Mouse (Mus musculus) bone marrow macrophage, adult 2 months (primary cell): ENCODE measurements around the gene Setd6. TPM values are rescaled to one million over a fixed set of nuclear protein-coding genes. Genes with fewer than 3 reads are reported as not detected.

Experiments
- H3K27ac ChIP-seq: 2 replicates; pipeline ENCODE4 v1.5.1; 2012; ENCODE audit warnings: low read depth, low read length; ENCODE audit not compliant: insufficient read depth
- H3K4me1 ChIP-seq: 2 replicates; pipeline ENCODE4 v1.6.1; 2012; ENCODE audit warnings: low read length; ENCODE audit not compliant: control insufficient read depth, insufficient read depth
- H3K4me3 ChIP-seq: 2 replicates; pipeline ENCODE4 v1.5.1; 2012; ENCODE audit warnings: mild to moderate bottlenecking, low read length, moderate library complexity; ENCODE audit not compliant: insufficient read depth
- CTCF ChIP-seq: IDR thresholded peaks from 2 replicates; pipeline ENCODE4 v1.5.1; 2012; ENCODE audit warnings: low read depth, mild to moderate bottlenecking, low read length, moderate library complexity
- POLR2A ChIP-seq: IDR thresholded peaks from 2 replicates; pipeline ENCODE4 v1.6.1; 2012; ENCODE audit warnings: mild to moderate bottlenecking, low read depth, low read length, borderline replicate concordance
- polyA plus RNA-seq: library from polyadenylated mRNA; stranded (reverse); fragments of >200 nt; gene quantifications from 2 replicates; pipeline ENCODE4 v1.2.4, GENCODE M21; 2012; ENCODE audit not compliant: missing spikeins, insufficient read depth, insufficient read length

Setd6 gene
- polyA plus RNA-seq: 11.2 and 16.2 TPM in 2 replicates

GRCm38 (mm10) chr8:95715676-95716531, at the start of gene Setd6:
TSS of gene Setd6 (plus strand) at chr8:95715881.
- TF ChIP-seq CTCF (no peak), POLR2A (0 out of 2 replicates have a peak, but pooled peaks have one; percentile 47)
- H3K27ac ChIP-seq: no peak within 1 kb of the TSS
- H3K4me1 ChIP-seq: peaks cover 5% of the 10 kb centered on the region
- peak within 1 kb of the TSS; percentile 81 for H3K4me3 ChIP-seq

DNA sequence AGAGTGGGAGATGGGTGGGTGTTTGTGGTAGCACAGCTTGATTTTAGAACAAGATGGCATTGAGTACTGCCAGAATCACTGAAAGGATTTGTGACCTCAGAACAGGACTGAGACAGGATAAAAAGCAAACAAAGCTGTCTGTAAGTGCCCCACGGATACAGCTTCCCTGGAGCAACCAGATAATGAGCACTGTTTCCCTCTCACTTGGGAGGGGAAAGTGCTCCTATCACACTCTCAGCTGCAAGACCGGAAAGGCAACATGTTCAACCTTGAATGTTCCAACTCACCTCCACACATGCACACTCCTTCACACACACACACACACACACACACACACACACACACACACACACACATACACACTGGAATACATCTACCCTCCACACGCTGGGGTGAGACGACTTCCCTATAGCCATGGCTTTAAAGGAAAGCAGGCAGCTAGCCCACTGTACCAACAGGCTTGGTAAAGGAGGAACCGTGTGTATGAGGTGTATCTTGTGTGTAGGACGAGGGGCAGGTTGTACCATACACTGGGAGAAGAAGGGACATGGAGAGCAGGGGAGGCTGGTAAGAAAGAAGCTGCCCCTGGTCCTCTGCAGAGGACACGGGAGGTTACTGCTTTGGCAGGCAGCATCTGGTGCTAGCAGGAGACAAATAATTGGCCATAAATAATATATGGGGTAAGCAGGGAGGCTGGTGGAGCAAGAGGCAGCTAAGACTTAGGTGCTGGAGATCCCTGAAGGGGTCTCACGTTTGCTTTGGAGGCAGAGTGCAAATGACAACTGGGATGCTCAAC, 47.3 kb upstream of the Setd6 start:
- TF ChIP-seq POLR2A (no peak), CTCF (no peak)
- Histone ChIP-seq H3K27ac (no peak overlapping the region), H3K4me1 (peaks cover 17% of the 10 kb centered on the region), H3K4me3 (no peak overlapping the region)

- H3K4me1 ChIP-seq: peaks cover 25% of the 10 kb centered on the region
- no peak for TF ChIP-seq CTCF
- TF ChIP-seq POLR2A: no peak
- no peak overlapping the region for H3K27ac ChIP-seq
- H3K4me3 ChIP-seq: no peak overlapping the region
Observed at GRCm38 (mm10) chr8:95669967-95670366, 45.7 kb upstream of the Setd6 start.

DNA sequence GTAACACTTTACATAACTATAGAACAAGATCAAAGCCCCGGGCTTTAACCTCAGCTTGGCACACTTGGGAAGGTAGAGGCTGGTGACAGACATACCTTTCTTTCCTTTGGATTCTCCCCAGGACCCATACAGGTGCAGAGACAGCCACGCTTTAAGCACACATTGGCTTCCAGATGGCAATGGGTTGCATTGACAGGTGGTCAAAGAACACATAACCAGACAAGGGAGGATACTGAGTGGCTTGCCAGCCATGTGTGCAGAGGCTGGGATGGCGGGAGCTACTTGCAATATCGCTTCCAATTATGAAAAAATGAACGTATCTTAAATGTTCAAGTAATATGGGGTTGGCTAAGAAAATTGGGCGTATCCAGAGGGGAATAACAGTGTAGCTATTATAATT, 43.8 kb upstream of the Setd6 start:
- TF ChIP-seq CTCF: no peak
- no peak for TF ChIP-seq POLR2A
- peaks cover 25% of the 10 kb centered on the region for H3K4me1 ChIP-seq
- no peak overlapping the region for H3K27ac ChIP-seq
- no peak overlapping the region for H3K4me3 ChIP-seq

DNA sequence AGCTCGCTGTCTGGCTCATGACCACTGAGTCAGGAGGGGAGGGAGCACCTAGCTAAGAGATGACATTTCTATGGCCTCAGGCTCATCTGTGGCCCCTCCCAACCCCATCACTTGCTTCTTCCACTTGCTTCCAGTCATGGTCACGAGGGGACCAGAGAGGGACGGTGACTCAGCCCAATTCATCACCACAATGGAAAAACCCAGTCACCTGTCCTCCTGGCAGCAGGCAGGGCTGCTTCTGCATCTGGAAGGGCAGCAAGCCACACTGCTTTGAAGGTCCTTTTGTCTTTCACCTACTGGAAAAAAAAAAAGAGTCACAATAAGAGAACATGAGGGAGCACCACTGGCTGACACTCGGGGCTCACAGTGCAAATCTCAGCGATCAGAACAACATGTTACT, 42.9 kb upstream of the Setd6 start:
- TF ChIP-seq CTCF (no peak), POLR2A (no peak)
- H3K4me1 ChIP-seq: peaks cover 25% of the 10 kb centered on the region

GRCm38 (mm10) chr8:95676631-95677030, 39.0 kb upstream of the Setd6 start, which contains the start of gene Ndrg4:
TSS of gene Ndrg4 (plus strand) at chr8:95676980.
- Histone ChIP-seq H3K27ac (no peak within 1 kb of the TSS), H3K4me1 (peaks cover 19% of the 10 kb centered on the region), H3K4me3 (peak within 1 kb of the TSS; percentile 57)
- no peak for TF ChIP-seq CTCF

More for the DNA sequence above, 42.9 kb upstream of the Setd6 start:
- Histone ChIP-seq H3K27ac (no peak overlapping the region), H3K4me3 (no peak overlapping the region)

DNA sequence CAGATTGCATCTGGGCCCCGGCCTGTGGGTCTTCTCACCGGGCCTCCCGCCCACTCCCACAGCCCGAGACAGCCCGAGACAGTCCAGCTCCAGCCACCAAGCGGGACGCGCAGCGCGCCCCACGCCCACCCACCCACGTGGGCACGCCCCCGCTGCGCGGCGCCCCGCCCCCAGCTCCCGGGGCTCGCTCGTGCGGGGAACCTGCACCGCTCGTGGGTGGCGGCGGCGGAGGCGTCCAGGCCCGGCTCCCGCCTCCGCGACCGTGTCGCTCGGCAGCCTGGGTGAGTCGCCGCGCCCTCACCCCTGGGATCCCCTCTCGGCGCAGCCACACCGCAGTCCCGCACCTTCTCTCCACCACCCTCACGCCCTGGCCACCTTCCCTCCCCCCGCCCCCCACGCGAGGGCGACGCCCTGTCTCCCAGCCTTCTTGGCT, 38.1 kb upstream of the Setd6 start:
- TF ChIP-seq CTCF (no peak), POLR2A (no peak)
- no peak overlapping the region for H3K27ac ChIP-seq
- peaks cover 16% of the 10 kb centered on the region for H3K4me1 ChIP-seq
- H3K4me3 ChIP-seq: peak overlapping the region; percentile 57

GRCm38 (mm10) chr8:95678024-95678611, 37.6 kb upstream of the Setd6 start:
- H3K4me1 ChIP-seq: peaks cover 10% of the 10 kb centered on the region
- no peak overlapping the region for H3K27ac ChIP-seq
- peak overlapping the region; percentile 57 for H3K4me3 ChIP-seq
- TF ChIP-seq CTCF: no peak
- no peak for TF ChIP-seq POLR2A

GRCm38 (mm10) chr8:95688073-95688672, 27.5 kb upstream of the Setd6 start:
- TF ChIP-seq CTCF (no peak), POLR2A (no peak)
- Histone ChIP-seq H3K27ac (no peak overlapping the region), H3K4me3 (no peak overlapping the region), H3K4me1 (0 out of 2 replicates have a peak, but pooled peaks cover 2% of the 10 kb centered on the region)
